Mouse (Mus musculus) forebrain, postnatal 0 days (tissue): ENCODE results near the gene Olfr1140. TPM values are rescaled to one million over a fixed set of nuclear protein-coding genes. Genes with fewer than 3 reads are reported as not detected.
A peak's percentile ranks its signal among the peaks of the same experiment; 100 is the strongest.

Experiments
- ATAC-seq: fragments of 200-750 bp; cut with Nextera tagmentation; 2 replicates; pipeline ENCODE4 v1.8.0; 2017; ENCODE audit warnings: mild to moderate bottlenecking, moderate library complexity
- DNase-seq: peaks from one replicate; pipeline ENCODE4 v3.0.0-alpha.2; 2015
- H3K27ac ChIP-seq: fragments of 300-500 bp; sonication (generic); 2 replicates; pipeline ENCODE4 v1.5.1; 2014; ENCODE audit warnings: low read depth, mild to moderate bottlenecking, antibody characterized with exemption, low read length, moderate library complexity, mixed read lengths
- H3K27me3 ChIP-seq: fragments of 300-500 bp; sonication (generic); 2 replicates; pipeline ENCODE4 v1.6.1; 2014; ENCODE audit warnings: mild to moderate bottlenecking, low read length, mixed read lengths; ENCODE audit not compliant: insufficient read depth
- H3K36me3 ChIP-seq: fragments of 300-500 bp; sonication (generic); 2 replicates; pipeline ENCODE4 v1.6.1; 2014; ENCODE audit warnings: mild to moderate bottlenecking, moderate library complexity; ENCODE audit not compliant: insufficient read depth
- H3K4me1 ChIP-seq: fragments of 300-500 bp; sonication (generic); 2 replicates; pipeline ENCODE4 v1.6.1; 2014; ENCODE audit warnings: antibody characterized with exemption; ENCODE audit not compliant: insufficient read depth
- H3K4me2 ChIP-seq: fragments of 300-500 bp; sonication (generic); 2 replicates; pipeline ENCODE4 v1.6.1; 2014; ENCODE audit warnings: low read depth, mild to moderate bottlenecking, moderate library complexity
- H3K4me3 ChIP-seq: fragments of 300-500 bp; sonication (generic); 2 replicates; pipeline ENCODE4 v1.5.1; 2014; ENCODE audit warnings: low read depth, low read length, mixed read lengths
- H3K9ac ChIP-seq: fragments of 300-500 bp; sonication (generic); 2 replicates; pipeline ENCODE4 v1.6.1; 2014; ENCODE audit warnings: mild to moderate bottlenecking
- H3K9me3 ChIP-seq: fragments of 300-500 bp; sonication (generic); 2 replicates; pipeline ENCODE4 v1.6.1; 2016; ENCODE audit warnings: low read length
- CTCF ChIP-seq: sonication (generic); IDR thresholded peaks from 2 replicates; pipeline ENCODE4 v1.5.1; 2016; ENCODE audit warnings: antibody characterized with exemption, control low read depth, low read depth
- WGBS: fragments of 180-500 bp; shearing (Covaris S2); extraction: QIAGEN DNeasy Blood & Tissue Kit; methylation state at CpG from one replicate; pipeline ENCODE4 v1.1.7; 2014; 5-methylcytosine and 5-hydroxymethylcytosine counted together
- polyA plus RNA-seq: library from polyadenylated mRNA; unstranded; fragments of >200 nt; fragmentation: Nextera tagmentation; extraction: Ambion mirVana; gene quantifications from 2 replicates; pipeline ENCODE4 v1.2.1, GENCODE M21; 2015
- total RNA-seq: library from RNA; depleted of rRNA; stranded (reverse); fragments of >200 nt; gene quantifications from 2 replicates; pipeline ENCODE4 v1.2.3, GENCODE M21; 2014; rRNA removed

The Olfr1140 gene
- total RNA-seq (not detected in 2 replicates), polyA plus RNA-seq (not detected in 2 replicates)

DNA sequence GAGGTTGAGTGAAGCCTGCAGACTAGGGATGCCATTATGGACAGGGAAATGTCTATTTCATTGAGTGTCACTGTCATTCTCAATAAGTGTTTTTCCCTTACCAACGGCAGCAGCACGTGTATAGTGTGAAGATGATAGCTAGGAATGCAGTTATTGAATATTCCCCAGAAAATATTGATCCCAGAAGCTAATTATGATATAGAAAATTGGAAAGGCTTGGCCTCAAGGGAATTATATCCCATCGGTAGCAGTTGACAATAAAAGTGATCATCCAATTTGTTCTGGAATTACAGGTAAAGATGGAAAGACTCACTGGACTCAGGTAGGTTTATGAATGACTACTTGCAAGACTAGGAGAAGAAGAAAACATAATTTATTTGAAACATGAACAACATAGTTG, at the start of gene Olfr1140:
Gene Olfr1140 (plus strand): TSS at position 301 of the 400 bp plus-strand sequence.
- Histone ChIP-seq H3K27me3 (no peaks in the 10 kb centered on the region), H3K36me3 (no peaks in the 10 kb centered on the region), H3K9me3 (no peaks in the 10 kb centered on the region), H3K4me3 (no peak within 1 kb of the TSS), H3K9ac (no peak within 1 kb of the TSS), H3K4me2 (no peak within 1 kb of the TSS), H3K4me1 (no peaks in the 10 kb centered on the region), H3K27ac (no peak within 1 kb of the TSS)
- no peak for TF ChIP-seq CTCF
- 83% methylated on average over 3 of the region's 3 CpGs for WGBS
- ATAC-seq (no peak), DNase-seq (no peak)

DNA sequence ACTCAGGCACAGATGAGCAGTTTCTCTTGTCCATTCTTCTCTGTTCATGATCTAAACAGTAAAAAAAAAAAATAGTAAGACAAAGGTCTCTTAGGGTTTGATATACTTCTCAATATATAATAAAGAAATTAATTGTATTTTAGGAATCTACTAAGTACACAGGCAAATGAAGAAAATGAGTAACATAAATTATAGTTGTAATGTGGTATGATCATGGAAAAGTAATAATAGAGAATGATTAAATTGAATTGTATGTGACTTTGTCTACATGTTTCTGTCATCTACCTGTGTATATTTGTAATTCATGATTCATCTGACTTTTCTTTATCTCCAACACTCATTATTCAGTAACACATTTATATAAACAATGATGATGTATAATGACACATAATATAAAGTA, 49.7 kb upstream of the Olfr1140 start, which contains the start of gene Olfr1136:
Gene Olfr1136 (minus strand): TSS at position 101 of the 400 bp plus-strand sequence.
- no peaks in the 10 kb centered on the region for H3K36me3 ChIP-seq
- no peak for ATAC-seq

DNA sequence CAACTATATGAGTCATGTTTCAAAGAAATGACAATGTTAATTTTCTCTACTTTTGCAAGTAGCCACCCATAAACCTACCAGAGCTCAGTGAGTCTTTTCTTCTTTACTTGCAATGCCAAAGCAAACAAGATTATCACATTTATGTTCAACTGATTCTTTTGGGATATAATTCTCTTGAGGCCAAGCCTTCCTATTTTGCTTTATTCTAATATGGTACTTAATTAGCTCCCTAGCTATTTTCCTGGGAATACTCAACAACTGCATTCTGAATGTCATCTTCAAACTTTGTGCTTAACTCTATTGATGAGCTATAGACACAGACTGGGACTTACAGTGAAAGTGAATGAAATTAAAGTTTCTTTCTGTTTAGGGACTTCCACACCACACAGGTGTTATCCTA, 30.5 kb upstream of the Olfr1140 start, which contains the start of gene Olfr1137:
Gene Olfr1137 (minus strand): TSS at position 101 of the 400 bp plus-strand sequence.
- Histone ChIP-seq H3K9me3 (no peaks in the 10 kb centered on the region), H3K27me3 (no peaks in the 10 kb centered on the region), H3K36me3 (no peaks in the 10 kb centered on the region), H3K4me2 (no peak within 1 kb of the TSS), H3K4me1 (no peaks in the 10 kb centered on the region), H3K9ac (no peak within 1 kb of the TSS), H3K27ac (no peak within 1 kb of the TSS), H3K4me3 (no peak within 1 kb of the TSS)
- TF ChIP-seq CTCF = no peak
- DNase-seq (no peak), ATAC-seq (no peak)

More for the DNA sequence above, 49.7 kb upstream of the Olfr1140 start, which contains the start of gene Olfr1136:
- no peaks in the 10 kb centered on the region for H3K27me3 ChIP-seq
- no peak within 1 kb of the TSS for H3K27ac ChIP-seq
- H3K9me3 ChIP-seq = no peaks in the 10 kb centered on the region
- H3K4me1 ChIP-seq = no peaks in the 10 kb centered on the region
- H3K4me3 ChIP-seq = no peak within 1 kb of the TSS
- DNase-seq = no peak
- no peak within 1 kb of the TSS for H3K4me2 ChIP-seq
- H3K9ac ChIP-seq = no peak within 1 kb of the TSS
- TF ChIP-seq CTCF = no peak

DNA sequence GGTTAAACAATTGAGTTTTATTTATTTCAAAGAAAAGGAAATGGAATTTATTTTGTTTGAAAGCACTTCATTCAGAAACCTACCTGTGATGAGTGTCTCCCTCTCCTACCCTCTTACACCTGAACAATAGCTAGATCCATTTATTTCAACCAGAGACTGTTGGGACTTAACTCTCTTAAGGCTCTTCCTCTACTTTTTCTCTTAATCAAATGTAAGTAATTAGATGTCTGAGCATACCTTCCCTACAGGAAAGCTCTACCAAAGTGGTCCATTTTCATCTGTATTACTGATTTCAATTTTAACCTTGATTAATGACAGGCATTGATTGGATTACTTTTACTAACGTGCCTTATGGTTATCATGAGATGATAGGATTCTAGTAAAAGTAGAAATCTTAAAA, 3.7 kb upstream of the Olfr1140 start, which contains the start of gene Olfr1138:
Gene Olfr1138 (minus strand): TSS at position 101 of the 400 bp plus-strand sequence.
- Histone ChIP-seq H3K4me1 (no peaks in the 10 kb centered on the region), H3K9ac (no peak within 1 kb of the TSS), H3K36me3 (no peaks in the 10 kb centered on the region), H3K27me3 (no peaks in the 10 kb centered on the region), H3K27ac (no peak within 1 kb of the TSS), H3K4me2 (no peak within 1 kb of the TSS), H3K9me3 (no peaks in the 10 kb centered on the region), H3K4me3 (no peak within 1 kb of the TSS)
- DNase-seq (no peak), ATAC-seq (no peak)
- 84% methylated on average over 1 of the region's 1 CpGs for WGBS
- TF ChIP-seq CTCF = no peak

DNA sequence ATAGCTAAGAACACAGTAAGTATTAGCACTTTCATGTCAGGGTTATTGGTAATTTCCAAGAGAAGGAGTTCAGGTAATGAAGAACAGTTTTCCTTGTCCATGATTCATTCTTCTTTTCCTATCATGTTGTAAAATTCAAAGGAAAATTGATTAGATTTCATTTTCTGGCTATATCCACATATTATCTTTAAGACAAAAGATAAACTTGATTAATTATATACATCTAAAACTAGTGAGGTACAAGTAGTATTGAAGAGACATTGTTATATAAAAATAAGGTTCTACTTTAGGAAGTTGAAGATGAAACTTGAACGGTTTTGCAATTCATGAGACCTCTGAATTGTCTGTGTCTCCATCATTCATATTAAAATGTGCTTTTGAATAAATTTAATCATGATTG, 10.3 kb downstream of the Olfr1140 start, which contains the start of gene Olfr1141:
Gene Olfr1141 (minus strand): TSS at position 101 of the 400 bp plus-strand sequence.
- Histone ChIP-seq H3K9ac (no peak within 1 kb of the TSS), H3K4me1 (no peaks in the 10 kb centered on the region), H3K27me3 (no peaks in the 10 kb centered on the region), H3K4me3 (no peak within 1 kb of the TSS), H3K36me3 (no peaks in the 10 kb centered on the region), H3K27ac (no peak within 1 kb of the TSS), H3K9me3 (no peaks in the 10 kb centered on the region), H3K4me2 (no peak within 1 kb of the TSS)
- ATAC-seq (no peak), DNase-seq (no peak)
- no peak for TF ChIP-seq CTCF
- 70% methylated on average over 1 of the region's 1 CpGs for WGBS

DNA sequence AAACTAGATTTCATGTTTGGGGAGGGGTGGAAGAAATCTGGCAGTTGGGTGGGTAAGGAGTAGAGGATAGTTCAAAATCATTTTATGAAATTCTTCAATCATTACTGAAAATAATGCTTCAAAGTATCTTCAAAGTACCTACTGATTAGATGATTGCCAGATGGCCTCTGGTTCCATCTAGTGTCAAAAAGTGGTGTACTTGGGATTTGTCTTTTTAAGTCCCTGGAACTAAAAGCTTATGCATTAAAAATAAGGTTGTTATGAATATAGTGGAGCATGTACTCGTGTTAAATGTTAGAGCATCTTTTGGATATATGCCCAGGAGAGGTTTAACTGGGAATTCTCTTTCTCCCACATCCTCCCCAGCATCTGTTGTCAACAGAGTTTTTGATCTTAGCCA, 32.6 kb downstream of the Olfr1140 start:
- no peaks in the 10 kb centered on the region for H3K9me3 ChIP-seq
- DNase-seq = peak; percentile 4
- no peak overlapping the region for H3K27ac ChIP-seq
- H3K4me2 ChIP-seq = no peak overlapping the region
- no peaks in the 10 kb centered on the region for H3K36me3 ChIP-seq
- 49% methylated on average over 1 of the region's 1 CpGs for WGBS
- no peak overlapping the region for H3K4me3 ChIP-seq
- TF ChIP-seq CTCF = 0 out of 2 replicates have a peak, but pooled peaks have one; percentile 13
- H3K4me1 ChIP-seq = no peaks in the 10 kb centered on the region
- no peaks in the 10 kb centered on the region for H3K27me3 ChIP-seq
- no peak overlapping the region for H3K9ac ChIP-seq
- ATAC-seq = no peak

DNA sequence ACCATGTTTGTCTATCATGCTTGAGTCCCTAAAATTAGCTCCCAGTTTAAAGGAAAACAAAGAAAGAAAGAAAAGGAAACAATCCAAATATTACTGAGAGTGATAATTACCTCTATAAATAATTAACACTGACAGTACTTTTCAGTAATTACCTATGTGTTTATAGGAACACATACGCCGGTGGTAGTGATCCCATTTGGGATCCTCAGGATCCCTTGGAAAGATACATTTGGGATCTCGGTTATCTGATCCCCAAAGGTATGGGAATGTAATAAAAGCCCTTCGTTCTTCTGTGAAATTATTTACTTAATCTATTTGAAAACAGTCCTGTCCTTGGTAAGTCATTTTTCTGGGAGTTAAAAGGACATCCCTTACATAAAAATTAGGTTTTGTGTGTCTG, 35.6 kb downstream of the Olfr1140 start, which contains the start of gene Olfr152:
Gene Olfr152 (plus strand): TSS at position 301 of the 400 bp plus-strand sequence.
- H3K4me3 ChIP-seq = no peak within 1 kb of the TSS
- 73% methylated on average over 4 of the region's 4 CpGs for WGBS
- ATAC-seq (no peak), DNase-seq (no peak)
- no peak for TF ChIP-seq CTCF
- H3K4me1 ChIP-seq = no peaks in the 10 kb centered on the region
- H3K9me3 ChIP-seq = no peaks in the 10 kb centered on the region
- no peaks in the 10 kb centered on the region for H3K27me3 ChIP-seq
- no peak within 1 kb of the TSS for H3K9ac ChIP-seq
- no peak within 1 kb of the TSS for H3K4me2 ChIP-seq
- H3K27ac ChIP-seq = no peak within 1 kb of the TSS
- H3K36me3 ChIP-seq = no peaks in the 10 kb centered on the region

Other genes starting within 250 kb of the Olfr1140 start
- not detected in 2 replicates for gene Pramel7, start 246.7 kb upstream of the Olfr1140 start, total RNA-seq
- not detected in 2 replicates for gene Pramel7, start 246.7 kb upstream of the Olfr1140 start, polyA plus RNA-seq
- not detected in 2 replicates for gene Pramel6, start 237.2 kb upstream of the Olfr1140 start, total RNA-seq
- not detected in 2 replicates for gene Pramel6, start 237.2 kb upstream of the Olfr1140 start, polyA plus RNA-seq
- gene Olfr153, start 212.0 kb upstream of the Olfr1140 start, total RNA-seq = not detected in 2 replicates
- not detected in 2 replicates for gene Olfr153, start 212.0 kb upstream of the Olfr1140 start, polyA plus RNA-seq
- gene Olfr1128, start 198.2 kb upstream of the Olfr1140 start, total RNA-seq = not detected in 2 replicates
- gene Olfr1128, start 198.2 kb upstream of the Olfr1140 start, polyA plus RNA-seq = not detected in 2 replicates
- gene Olfr1129, start 169.8 kb upstream of the Olfr1140 start, total RNA-seq = not detected in 2 replicates
- gene Olfr1129, start 169.8 kb upstream of the Olfr1140 start, polyA plus RNA-seq = not detected in 2 replicates
- 0.14 TPM in 1 of 2 replicates, not detected in the other for gene Olfr1130, start 137.5 kb upstream of the Olfr1140 start, total RNA-seq
- not detected in 2 replicates for gene Olfr1130, start 137.5 kb upstream of the Olfr1140 start, polyA plus RNA-seq
- gene Olfr1131, start 116.6 kb upstream of the Olfr1140 start, total RNA-seq = not detected in 2 replicates
- gene Olfr1131, start 116.6 kb upstream of the Olfr1140 start, polyA plus RNA-seq = not detected in 2 replicates
- not detected in 2 replicates for gene Olfr1132, start 106.2 kb upstream of the Olfr1140 start, total RNA-seq
- gene Olfr1132, start 106.2 kb upstream of the Olfr1140 start, polyA plus RNA-seq = not detected in 2 replicates
- gene Olfr1133, start 96.4 kb upstream of the Olfr1140 start, total RNA-seq = not detected in 2 replicates
- not detected in 2 replicates for gene Olfr1133, start 96.4 kb upstream of the Olfr1140 start, polyA plus RNA-seq
- gene Olfr1134, start 85.3 kb upstream of the Olfr1140 start, total RNA-seq = not detected in 2 replicates
- not detected in 2 replicates for gene Olfr1134, start 85.3 kb upstream of the Olfr1140 start, polyA plus RNA-seq
- not detected in 2 replicates for gene Olfr1135, start 70.1 kb upstream of the Olfr1140 start, total RNA-seq
- not detected in 2 replicates for gene Olfr1135, start 70.1 kb upstream of the Olfr1140 start, polyA plus RNA-seq
- gene Olfr1136, start 49.8 kb upstream of the Olfr1140 start, total RNA-seq = not detected in 2 replicates
- not detected in 2 replicates for gene Olfr1136, start 49.8 kb upstream of the Olfr1140 start, polyA plus RNA-seq
- gene Olfr1137, start 30.6 kb upstream of the Olfr1140 start, total RNA-seq = not detected in 2 replicates
- gene Olfr1137, start 30.6 kb upstream of the Olfr1140 start, polyA plus RNA-seq = not detected in 2 replicates
- gene Olfr1138, start 3.8 kb upstream of the Olfr1140 start, total RNA-seq = not detected in 2 replicates
- gene Olfr1138, start 3.8 kb upstream of the Olfr1140 start, polyA plus RNA-seq = not detected in 2 replicates
- not detected in 2 replicates for gene Olfr1141, start 10.2 kb downstream of the Olfr1140 start, total RNA-seq
- gene Olfr1141, start 10.2 kb downstream of the Olfr1140 start, polyA plus RNA-seq = not detected in 2 replicates
- not detected in 2 replicates for gene Olfr152, start 35.7 kb downstream of the Olfr1140 start, total RNA-seq
- gene Olfr152, start 35.7 kb downstream of the Olfr1140 start, polyA plus RNA-seq = not detected in 2 replicates
- not detected in 2 replicates for gene Olfr1143, start 56.8 kb downstream of the Olfr1140 start, total RNA-seq
- gene Olfr1143, start 56.8 kb downstream of the Olfr1140 start, polyA plus RNA-seq = not detected in 2 replicates
- not detected in 2 replicates for gene Olfr1145, start 66.1 kb downstream of the Olfr1140 start, total RNA-seq
- not detected in 2 replicates for gene Olfr1145, start 66.1 kb downstream of the Olfr1140 start, polyA plus RNA-seq
- not detected in 2 replicates for gene Olfr1148, start 86.8 kb downstream of the Olfr1140 start, total RNA-seq
- not detected in 2 replicates for gene Olfr1148, start 86.8 kb downstream of the Olfr1140 start, polyA plus RNA-seq
- gene Olfr1150-ps1, start 100.2 kb downstream of the Olfr1140 start, total RNA-seq = not detected in 2 replicates
- gene Olfr1150-ps1, start 100.2 kb downstream of the Olfr1140 start, polyA plus RNA-seq = not detected in 2 replicates
- gene Olfr1151, start 112.1 kb downstream of the Olfr1140 start, total RNA-seq = not detected in 2 replicates
- gene Olfr1151, start 112.1 kb downstream of the Olfr1140 start, polyA plus RNA-seq = not detected in 2 replicates
- not detected in 2 replicates for gene Olfr1152, start 122.7 kb downstream of the Olfr1140 start, total RNA-seq
- not detected in 2 replicates for gene Olfr1152, start 122.7 kb downstream of the Olfr1140 start, polyA plus RNA-seq
- gene Olfr1153, start 151.2 kb downstream of the Olfr1140 start, total RNA-seq = not detected in 2 replicates
- gene Olfr1153, start 151.2 kb downstream of the Olfr1140 start, polyA plus RNA-seq = not detected in 2 replicates
- gene Olfr1154, start 161.4 kb downstream of the Olfr1140 start, total RNA-seq = not detected in 2 replicates
- not detected in 2 replicates for gene Olfr1154, start 161.4 kb downstream of the Olfr1140 start, polyA plus RNA-seq
- gene Olfr1155, start 201.4 kb downstream of the Olfr1140 start, total RNA-seq = not detected in 2 replicates
- gene Olfr1155, start 201.4 kb downstream of the Olfr1140 start, polyA plus RNA-seq = not detected in 2 replicates
- gene Olfr1156, start 209.3 kb downstream of the Olfr1140 start, total RNA-seq = not detected in 2 replicates
- not detected in 2 replicates for gene Olfr1156, start 209.3 kb downstream of the Olfr1140 start, polyA plus RNA-seq
- not detected in 2 replicates for gene Olfr1157, start 224.5 kb downstream of the Olfr1140 start, total RNA-seq
- gene Olfr1157, start 224.5 kb downstream of the Olfr1140 start, polyA plus RNA-seq = not detected in 2 replicates
- gene Olfr74, start 230.9 kb downstream of the Olfr1140 start, total RNA-seq = not detected in 2 replicates
- not detected in 2 replicates for gene Olfr74, start 230.9 kb downstream of the Olfr1140 start, polyA plus RNA-seq
- not detected in 2 replicates for gene Olfr1158, start 246.4 kb downstream of the Olfr1140 start, total RNA-seq
- gene Olfr1158, start 246.4 kb downstream of the Olfr1140 start, polyA plus RNA-seq = not detected in 2 replicates